Mouse (Mus musculus) adrenal gland, adult (tissue): ENCODE data around the gene Tmem255a.
A peak's percentile ranks its signal among the peaks of the same experiment; 100 is the strongest.

Experiments used
- DNase-seq, 2 experiments: peaks; one replicate each; pipeline ENCODE4 v3.0.0; 2022 to 2023; ENCODE audit warnings: low spot score in 1 of 2; ENCODE audit not compliant: inconsistent age in 2 of 2

The Tmem255a gene

DNA sequence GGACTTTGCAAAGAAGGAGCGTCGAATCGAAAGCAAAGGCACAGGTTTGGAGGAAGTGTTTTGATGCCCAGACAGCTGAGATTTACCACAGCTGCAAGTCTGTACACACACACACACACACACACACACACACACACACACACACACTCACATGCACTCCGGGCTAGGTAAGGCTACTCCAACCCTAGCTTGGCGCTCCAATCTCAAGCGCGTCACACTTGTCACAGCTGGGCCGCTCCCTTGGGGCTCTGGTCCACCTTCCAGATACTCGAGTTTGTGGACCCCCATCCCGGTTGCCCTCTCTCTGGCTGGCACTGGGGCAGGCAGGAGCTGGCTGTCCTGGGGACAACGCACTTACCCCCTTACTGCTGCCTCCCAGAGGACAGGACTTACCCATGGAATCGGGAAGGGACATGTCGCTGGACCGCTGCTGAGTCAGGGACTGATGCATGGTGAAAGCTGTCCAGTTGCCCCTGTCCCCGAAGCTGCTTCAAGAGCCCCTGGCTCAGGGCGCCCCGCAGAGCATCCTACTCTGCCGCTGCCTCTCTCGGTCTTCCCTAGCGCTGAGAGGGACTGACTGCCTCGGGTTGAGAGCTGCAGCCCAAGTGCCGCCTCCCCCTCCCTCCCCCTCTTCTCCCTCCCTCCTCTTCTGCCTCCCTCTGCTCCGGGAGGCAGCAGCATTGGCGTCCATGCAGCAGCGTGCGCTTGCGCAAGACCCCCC lies at the start of gene Tmem255a:
Gene Tmem255a (minus strand): TSS at position 589 of the 721 bp plus-strand sequence.
- DNase-seq: peak; percentile 41 to 78

DNA sequence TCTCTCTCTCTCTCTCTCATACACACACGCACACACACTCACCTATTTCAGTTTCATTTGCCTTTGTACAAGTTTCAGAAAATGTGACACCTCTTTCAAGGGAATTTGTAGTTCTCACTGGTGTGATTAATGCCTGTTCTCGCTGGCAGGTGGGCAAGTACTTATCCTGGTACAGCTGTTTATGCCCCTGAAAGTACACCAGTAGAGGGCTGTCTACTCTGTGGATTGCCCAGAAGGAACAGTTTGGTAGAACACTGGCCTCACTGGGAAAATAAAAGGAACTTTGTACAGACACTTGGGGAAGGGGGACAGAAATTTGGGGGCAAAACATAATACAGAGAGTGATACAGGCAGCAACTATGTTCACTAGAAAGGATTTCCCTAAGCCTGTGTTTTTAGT lies 7.4 kb upstream of the Tmem255a start:
- DNase-seq: peak in 1 of 2 experiments; percentile 49

DNA sequence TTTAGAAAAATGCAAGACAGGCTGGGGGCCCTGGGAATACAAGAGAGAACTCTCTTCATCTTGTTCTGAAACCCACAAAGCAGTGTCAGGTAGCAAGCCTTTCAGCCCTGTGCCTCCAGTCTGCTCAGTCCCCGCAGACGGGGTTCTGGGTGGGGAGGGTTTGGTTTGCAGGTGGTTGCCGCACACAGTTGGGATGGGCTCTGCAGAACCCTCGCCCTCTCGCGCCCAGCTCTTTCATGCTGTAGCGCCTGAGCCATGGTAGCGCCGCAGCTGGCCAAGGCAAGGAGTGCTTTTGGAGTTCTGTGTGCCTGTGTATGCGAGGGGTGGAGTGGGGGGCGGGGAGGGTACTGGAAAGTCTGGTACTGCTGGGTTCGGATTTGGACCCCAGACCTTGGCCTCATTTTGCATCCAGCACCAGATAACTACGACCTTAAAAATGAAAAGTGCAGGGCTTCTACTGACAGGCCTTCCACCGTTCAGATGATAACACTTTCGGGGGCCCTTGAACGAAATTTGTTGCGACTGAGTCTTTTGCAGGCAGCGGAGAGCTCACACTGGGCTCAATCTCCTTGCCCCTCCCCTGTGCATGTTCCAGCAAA lies 1.8 kb downstream of the Tmem255a start:
- DNase-seq: peak; percentile 40 to 73

DNA sequence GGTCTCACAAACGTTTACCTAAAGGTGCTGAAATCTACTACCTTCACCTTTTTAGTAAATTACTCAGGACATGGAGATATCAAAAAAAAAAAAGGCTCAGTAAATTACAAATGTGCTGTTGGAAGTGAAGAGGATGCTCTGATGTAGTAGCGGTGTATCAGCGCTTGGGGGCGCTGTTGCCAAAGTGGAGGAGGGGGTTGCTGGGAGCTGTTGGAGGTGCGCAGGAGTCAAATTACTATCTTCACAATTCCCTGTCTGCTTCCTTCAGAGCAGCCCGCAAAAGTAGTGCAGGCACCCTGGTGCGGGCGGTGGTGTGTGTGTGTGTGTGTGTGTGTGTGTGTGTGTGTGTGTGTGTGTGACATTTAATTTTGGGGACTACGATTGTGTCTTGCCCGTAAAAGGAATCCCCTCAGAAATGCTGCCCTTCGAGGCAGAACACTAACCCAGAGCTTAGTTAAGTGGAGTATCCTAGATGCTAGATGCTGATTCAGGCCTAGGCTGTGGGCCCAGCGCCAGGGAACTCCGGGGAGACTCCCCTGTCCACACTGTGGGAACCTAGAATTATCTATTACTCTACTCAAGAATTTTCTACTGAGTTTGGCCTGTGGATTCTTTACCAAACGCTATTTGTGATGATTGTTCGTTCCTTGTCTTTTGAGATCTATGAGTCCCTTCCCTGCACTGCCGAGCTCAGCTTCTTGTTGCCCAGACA lies 2.4 kb downstream of the Tmem255a start:
- peak; percentile 56 to 76 for DNase-seq

DNA sequence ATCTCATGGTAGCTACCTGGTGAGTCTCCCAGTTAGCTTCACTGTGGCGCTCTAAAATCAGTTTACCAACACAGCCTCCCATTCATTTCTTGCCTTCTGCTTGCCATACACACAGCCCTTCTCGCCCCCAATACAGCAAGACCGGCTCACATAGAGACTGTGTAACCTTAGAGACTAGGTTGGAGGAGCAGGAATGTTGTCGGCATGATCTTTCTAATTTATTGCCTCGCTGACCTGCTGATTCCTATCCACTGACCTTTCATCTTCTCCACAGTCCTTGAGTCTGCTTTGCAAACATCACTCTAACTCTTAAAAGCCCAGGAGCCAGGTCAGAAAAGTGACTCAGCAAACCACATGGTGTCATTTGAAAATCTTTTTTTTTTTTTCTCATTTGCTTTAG lies 4.6 kb downstream of the Tmem255a start:
- peak; percentile 47 to 76 for DNase-seq

DNA sequence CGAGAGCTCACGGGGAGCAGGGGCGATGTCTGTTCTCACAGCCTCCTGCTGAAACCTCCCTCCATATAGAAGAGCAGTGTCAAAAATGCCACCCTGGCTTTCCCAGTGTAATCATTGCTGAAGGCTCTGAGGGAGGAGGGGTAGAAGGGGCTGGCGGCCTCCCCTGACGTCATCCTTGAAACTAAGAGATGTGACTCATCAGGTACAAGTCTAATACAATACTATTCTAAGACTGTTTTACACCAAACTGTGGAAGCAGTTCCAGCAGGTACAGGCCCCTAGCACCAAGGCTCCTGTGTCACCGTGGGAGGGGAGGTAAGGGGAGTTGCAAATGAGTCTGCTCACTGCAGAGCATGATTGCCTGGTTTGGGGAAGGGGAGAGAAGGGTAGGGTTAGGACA lies 5.1 kb downstream of the Tmem255a start:
- DNase-seq: peak; percentile 63 to 81

DNA sequence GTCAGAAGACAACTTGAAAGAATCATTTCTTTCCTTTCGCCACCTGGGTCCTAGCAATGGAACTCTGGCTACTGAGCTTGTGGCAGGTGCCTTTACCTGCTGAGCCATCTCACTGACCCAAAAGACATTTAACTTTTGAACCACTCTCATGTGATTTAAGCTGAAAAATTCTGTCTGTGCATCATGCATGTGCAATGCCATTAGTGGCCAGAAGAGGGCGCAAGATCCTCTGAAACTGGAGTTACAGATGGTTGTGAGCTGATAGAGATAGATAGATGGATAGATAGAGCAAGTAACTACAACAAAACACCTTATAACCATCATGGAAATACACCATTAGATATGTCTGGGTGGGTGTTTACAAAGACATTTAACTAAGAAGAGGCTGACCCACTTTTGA lies 14.5 kb downstream of the Tmem255a start:
- DNase-seq: peak; percentile 50 to 85

DNA sequence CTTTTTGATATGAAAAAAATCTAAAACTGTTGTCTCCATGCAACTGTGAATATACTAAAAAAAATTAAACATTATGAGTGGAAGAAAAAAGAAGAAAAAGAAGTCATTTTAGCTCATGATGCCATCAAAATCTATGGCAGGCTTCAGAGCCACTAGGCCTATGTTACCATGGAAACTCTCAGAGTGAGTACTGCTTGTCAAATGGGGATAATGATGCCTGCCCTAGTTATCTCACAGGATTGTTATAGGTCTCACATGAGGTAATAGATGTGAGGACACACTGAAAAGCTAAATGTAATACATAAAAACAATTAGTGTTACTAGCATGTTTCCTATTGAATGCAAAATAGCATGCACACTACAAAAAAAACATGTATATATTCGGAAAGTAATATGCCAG lies 22.4 kb downstream of the Tmem255a start:
- DNase-seq: no peak

DNA sequence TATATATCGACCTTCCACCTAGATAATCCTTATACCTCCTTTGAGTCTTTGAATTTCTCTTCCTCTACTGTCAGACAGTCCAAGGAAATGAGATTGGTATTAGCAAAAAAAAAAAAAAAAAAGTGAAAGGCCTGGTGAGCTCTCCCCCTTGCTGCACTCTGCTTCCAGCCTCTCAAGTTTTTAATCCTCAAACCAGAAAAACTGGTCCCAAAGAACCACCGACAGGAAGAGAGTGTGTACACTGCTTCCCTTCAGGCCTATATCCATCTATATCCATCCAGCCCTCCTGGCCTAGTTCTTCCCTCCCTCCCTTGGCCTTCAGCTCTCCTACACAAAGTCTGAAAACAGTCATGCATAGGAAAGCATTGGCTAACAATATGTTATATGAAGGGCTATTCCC lies 29.5 kb downstream of the Tmem255a start:
- no peak for DNase-seq

DNA sequence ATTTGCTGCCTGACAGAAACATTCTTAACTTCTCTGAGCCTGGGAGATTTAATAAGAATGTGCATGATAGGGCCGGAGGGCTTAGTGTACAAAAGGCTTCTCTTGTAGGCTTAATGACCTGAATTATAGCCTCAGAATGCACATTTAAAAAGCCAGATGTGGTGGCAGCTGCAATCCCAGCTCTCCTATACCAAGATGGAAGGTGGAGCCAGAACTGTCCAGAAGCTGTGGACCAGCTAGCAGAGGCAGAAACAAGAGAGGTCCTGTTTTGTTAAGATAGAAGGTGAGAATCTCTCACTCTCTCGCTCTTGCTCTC lies 34.6 kb downstream of the Tmem255a start:
- no peak for DNase-seq

DNA sequence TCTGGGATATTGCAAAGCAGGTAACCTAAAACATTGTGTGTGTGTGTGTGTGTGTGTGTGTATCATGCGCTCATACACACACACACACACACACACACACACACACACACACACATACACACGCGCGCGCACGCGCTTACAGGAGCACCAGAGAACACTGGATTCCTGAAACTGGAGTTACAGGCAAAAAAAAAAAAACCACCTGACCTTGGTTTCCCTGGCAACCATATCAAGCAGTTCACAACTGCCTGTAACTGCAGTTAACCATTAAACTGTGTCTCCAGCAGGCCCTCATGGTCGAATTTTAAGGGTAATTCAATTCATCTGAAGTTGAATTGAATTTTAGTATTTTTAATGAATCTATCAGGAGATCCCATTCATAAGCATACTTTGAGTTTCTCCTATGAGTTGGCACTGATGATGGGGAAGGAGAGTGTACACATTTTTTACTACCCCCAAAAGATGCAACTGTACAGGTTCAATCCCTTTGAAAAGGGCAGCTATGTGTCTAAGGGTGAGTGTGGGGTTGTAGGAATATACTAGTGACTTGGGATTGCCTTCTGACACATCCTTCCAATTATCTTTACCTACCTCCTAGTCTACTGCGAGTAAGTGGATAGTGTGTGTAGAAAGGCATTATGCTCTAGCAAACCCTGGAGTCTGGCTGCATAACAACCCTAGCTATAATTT lies 35.1 kb downstream of the Tmem255a start:
- peak; percentile 38 to 61 for DNase-seq

DNA sequence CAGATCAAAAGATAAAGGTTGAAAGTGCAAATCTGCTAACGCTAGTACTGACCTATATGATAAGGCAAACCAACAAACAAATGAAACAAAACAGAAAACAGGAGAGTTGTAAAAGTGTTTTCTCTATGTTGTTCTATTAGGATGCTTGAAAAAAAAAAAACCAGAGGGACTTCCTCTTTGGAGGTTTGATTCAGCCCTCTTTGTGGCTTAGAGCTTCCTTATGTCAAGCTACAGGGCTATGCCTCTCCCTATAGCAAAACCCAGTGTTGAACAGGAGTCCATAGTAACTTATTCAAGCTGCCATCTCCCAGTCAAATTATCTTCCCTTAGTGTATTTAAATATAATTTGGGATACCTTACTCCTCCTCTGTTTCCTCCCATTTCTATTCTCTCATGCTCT lies 44.8 kb downstream of the Tmem255a start:
- no peak for DNase-seq

DNA sequence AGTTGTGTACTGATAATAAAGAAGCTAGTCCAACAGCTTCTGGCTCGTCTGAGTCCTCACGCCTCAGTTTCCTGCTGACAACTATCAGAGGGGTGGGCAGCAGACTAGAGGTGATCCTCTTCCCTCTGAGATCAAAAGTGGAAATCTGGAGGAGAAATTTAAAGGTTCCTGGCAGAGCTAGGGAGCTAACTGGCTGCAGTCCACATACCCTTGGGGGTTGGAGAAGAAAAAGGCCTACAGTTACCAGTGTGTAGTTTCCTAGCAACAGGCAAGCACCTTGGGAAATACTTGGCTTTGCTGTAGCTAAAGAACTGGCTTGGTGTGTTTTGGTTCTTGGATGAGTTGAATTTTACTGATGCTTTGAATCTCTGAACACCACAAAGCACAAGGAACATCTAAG lies 50.4 kb downstream of the Tmem255a start:
- DNase-seq: peak in 1 of 2 experiments; percentile 70

DNA sequence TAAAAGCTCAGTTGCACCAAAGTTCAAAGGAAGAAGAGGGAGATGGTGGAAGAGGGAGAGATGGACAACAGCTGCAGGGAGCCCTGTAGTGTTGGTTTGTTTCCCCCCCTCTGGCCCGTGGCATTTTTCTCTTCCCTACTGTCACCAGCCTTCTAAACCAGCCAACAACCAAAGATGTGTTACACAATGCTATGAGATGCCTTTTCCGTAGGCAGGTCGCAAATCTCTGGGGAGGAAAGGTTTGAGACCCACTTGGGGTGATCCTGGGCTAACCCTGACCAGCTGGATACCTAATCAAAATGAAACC lies 61.8 kb downstream of the Tmem255a start:
- peak in 1 of 2 experiments; percentile 16 for DNase-seq

DNA sequence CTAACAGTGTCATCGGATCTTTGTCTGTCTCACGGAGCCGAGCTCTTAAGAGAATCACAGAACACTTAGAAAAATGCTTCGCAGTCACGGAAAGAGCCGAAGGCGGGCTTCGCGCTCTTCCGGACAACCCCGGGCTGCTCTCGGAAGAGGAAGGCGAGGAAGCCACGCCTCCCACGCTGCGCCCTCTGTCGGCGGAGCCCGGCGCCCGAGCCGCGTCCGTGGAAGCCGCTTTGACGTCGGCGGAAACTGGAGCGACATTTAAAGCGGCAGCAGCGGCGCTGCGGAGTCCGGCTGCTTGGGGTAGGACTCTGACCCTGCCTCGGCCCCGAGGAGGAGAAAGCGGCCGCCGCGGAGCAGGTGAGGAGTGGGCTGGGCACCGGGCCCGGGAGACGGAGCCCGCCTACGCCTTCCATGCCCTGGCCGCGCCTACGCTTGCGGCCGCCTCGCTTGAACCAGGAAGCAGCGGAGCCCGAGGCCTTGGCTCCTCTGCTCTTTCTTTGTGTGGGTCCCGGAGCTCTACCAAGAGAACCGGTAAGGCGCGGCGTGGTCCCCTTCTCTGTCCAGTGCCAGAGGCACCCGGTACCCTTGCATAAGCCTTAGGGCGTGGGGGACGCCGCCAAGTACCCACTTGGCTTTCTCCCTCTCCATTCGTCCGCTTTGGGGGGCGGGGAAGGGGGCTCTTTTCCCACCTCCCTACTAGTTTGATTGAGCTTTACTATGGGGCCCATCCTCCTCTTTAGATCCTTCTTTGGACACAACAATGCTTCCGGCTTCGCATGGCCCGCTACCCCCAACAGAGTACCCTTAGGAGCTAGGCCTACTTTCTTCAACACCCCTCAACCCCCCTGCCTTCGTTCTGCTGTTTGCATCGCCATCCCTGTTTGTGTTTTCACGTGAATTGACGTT lies 62.4 kb downstream of the Tmem255a start, which contains the start of gene Zbtb33:
Gene Zbtb33 (plus strand): TSS at position 242 of the 906 bp plus-strand sequence.
- DNase-seq: peak; percentile 89 to 94

DNA sequence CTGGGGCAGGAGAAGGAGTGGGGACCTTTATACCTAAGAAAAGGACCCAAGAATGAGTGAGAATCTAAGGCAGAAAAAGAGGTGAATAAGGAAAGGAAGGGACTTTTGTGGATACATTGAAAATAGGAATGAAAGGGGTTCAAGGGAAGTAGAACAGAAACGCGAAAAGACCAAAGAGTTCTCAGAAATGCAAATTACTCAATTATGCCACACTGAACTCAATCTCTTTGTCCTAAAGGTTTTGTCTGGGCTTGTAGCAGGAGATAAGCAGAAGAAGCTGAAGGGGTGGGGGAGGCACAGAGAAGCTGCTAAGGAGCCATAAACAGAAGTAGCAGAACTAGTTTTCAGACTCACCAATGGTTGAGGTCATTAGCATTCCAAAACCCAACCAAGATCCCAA lies 66.7 kb downstream of the Tmem255a start:
- no peak for DNase-seq

DNA sequence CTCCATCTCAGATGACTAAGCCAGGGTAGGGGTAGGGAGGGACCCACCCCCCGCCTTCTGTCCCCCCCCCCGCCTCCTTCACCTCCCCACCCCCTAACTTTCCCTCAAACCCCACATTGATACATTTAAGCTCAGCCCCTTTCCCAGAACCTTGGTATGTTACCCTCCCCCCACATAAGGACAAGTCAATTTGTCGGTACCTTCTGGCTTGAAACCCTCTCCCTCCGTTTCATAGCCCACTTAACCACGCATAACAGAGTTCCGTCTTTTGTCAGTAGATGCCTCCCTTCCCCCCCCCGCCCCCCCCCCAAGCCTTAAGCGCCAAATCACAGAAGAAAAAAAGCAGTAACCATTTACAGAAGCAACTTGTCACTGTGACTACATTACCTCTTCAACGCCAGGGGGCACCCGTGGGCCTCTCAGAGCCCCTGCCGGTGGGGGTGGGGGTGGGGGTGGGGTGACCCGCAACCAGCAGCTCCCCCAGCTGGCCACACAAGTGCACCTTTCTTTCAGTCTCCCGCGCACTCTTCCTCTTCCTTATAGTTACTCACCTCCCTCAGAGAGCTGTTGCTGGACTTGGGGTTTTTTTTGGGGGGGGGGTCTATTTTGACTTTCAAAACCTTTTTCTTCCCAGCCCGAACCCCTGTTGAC lies 70.5 kb downstream of the Tmem255a start:
- peak; percentile 59 to 60 for DNase-seq

DNA sequence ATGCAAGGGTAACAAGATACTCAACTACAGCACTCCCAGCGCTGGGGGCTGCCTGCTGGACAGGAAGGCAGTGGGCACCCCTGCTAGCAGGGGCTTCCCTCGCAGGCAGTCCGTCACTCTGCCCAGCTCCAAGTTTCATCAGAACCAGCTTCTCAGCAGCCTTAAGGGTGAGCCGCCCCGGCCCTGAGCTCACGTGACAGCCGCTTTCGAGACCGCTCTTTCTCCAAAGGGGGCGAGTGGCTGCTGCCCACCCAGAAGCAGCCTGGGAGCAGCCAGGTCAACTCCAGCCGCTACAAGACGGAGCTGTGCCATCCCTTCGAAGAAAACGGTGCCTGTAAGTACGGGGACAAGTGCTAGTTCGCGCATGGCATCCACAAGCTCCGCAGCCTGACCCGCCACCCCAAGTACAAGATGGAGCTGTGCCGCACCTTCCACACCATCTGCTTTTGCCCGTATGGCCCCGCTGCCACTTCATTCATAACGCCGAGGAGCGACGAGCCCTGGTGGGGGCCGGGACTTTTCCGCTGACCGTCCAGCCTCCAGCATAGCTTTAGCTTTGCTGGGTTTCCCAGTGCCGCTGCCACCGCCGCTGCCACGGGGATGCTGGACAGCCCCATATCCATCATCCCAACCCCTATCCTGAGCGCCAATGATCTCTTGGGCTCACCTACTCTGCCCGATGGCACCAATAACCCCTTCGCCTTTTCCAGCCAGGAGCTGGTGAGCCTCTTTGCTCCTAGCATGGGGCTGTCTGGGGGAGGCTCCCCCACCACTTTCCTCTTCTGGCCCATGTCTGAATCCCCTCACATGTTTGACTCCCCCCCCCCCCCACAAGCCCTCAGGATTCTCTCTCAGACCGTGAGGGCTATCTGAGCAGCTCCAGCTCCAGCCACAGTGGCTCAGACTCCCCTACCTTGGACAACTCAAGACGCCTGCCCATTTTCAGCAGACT lies 71.3 kb downstream of the Tmem255a start:
- DNase-seq: peak; percentile 45 to 78

DNA sequence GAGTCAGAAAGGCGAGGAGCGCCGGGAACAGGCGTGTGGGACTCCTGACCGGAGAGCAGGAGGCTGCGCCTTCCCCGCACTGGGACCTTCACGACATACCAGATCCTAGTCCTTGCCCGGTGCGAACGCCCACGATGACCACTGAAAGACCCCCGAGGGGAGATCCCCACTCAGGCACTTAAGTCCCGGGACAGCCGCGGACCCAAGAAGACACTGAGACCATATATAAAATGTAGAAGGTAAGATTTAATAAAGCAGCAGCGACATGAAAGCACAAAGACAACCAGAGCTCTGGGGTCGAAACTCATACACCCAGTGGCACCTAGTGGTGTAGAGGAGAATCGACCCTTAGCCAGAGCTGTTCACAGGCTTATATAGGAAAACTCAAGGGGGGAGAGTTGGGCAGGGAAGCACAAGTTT lies 72.3 kb downstream of the Tmem255a start:
- DNase-seq: peak; percentile 78 to 93
